Mouse (Mus musculus) liver, embryonic 11.5 days (tissue): ENCODE data around the gene Elk4. TPM values are rescaled to one million over a fixed set of nuclear protein-coding genes. Genes with fewer than 3 reads are reported as not detected.

ENCODE experiments used
- ATAC-seq: fragments of 200-750 bp; cut with Nextera tagmentation; replicated peaks from 2 replicates; pipeline ENCODE4 v1.8.0; 2017; ENCODE audit warnings: moderate number of reproducible peaks, mild to moderate bottlenecking, moderate TSS enrichment, moderate library complexity; ENCODE audit not compliant: low FRiP score
- DNase-seq: peaks from one replicate; pipeline ENCODE4 v3.0.0-alpha.2; 2017; ENCODE audit warnings: low spot score
- H3K27ac ChIP-seq: fragments of 300-500 bp; sonication (generic); 2 replicates; pipeline ENCODE4 v1.5.1; 2014; ENCODE audit warnings: mild to moderate bottlenecking, low read depth, low read length, control low read depth
- H3K27me3 ChIP-seq: fragments of 300-500 bp; sonication (generic); replicated peaks from 2 replicates; pipeline ENCODE4 v1.6.1; 2014; ENCODE audit warnings: low read length, mixed read lengths; ENCODE audit not compliant: control insufficient read depth, insufficient read depth
- H3K36me3 ChIP-seq: fragments of 300-500 bp; sonication (generic); 2 replicates; pipeline ENCODE4 v1.6.1; 2014; ENCODE audit warnings: mild to moderate bottlenecking, low read length, moderate library complexity, mixed read lengths; ENCODE audit not compliant: control insufficient read depth, insufficient read depth
- H3K4me1 ChIP-seq: fragments of 300-500 bp; sonication (generic); replicated peaks from 2 replicates; pipeline ENCODE4 v1.6.1; 2014; ENCODE audit warnings: low read length, mixed read lengths; ENCODE audit not compliant: control insufficient read depth, insufficient read depth
- H3K4me2 ChIP-seq: fragments of 300-500 bp; sonication (generic); 2 replicates; pipeline ENCODE4 v1.6.1; 2014; ENCODE audit warnings: mild to moderate bottlenecking, control low read depth, moderate library complexity
- H3K4me3 ChIP-seq: fragments of 300-500 bp; sonication (generic); 2 replicates; pipeline ENCODE4 v1.5.1; 2014; ENCODE audit warnings: low read depth, low read length, control low read depth
- H3K9ac ChIP-seq: fragments of 300-500 bp; sonication (generic); 2 replicates; pipeline ENCODE4 v1.6.1; 2014; ENCODE audit warnings: low read depth, low read length, control low read depth
- H3K9me3 ChIP-seq: fragments of 300-500 bp; sonication (generic); 2 replicates; pipeline ENCODE4 v1.6.1; 2016; ENCODE audit warnings: low read length, inconsistent platforms, mixed read lengths; ENCODE audit not compliant: control insufficient read depth
- WGBS: fragments of 180-500 bp; shearing (Covaris S2); extraction: QIAGEN DNeasy Blood & Tissue Kit; methylation state at CpG from one replicate; pipeline ENCODE4 v1.1.7; 2014; 5-methylcytosine and 5-hydroxymethylcytosine counted together
- polyA plus RNA-seq: library from polyadenylated mRNA; unstranded; fragments of >200 nt; fragmentation: Nextera tagmentation; extraction: Ambion mirVana; gene quantifications from 2 replicates; pipeline ENCODE4 v1.2.1, GENCODE M21; 2014

Elk4 gene
- polyA plus RNA-seq, 1 experiment from 2014 or later = 20.9 TPM

GRCm38 (mm10) chr1:132061750-132062541 lies 54.5 kb downstream of the Elk4 start:
- Histone ChIP-seq H3K9ac (no peak overlapping the region), H3K27me3 (peaks cover 22% of the 10 kb centered on the region), H3K4me2 (no peak overlapping the region), H3K4me3 (no peak overlapping the region), H3K36me3 (no peaks in the 10 kb centered on the region), H3K9me3 (no peaks in the 10 kb centered on the region), H3K4me1 (no peaks in the 10 kb centered on the region), H3K27ac (no peak overlapping the region)
- 62% methylated on average over 6 of the region's 6 CpGs for WGBS
- no peak for DNase-seq
- ATAC-seq = no peak

GRCm38 (mm10) chr1:132063096-132063495 lies 55.7 kb downstream of the Elk4 start:
- no peak for DNase-seq
- Histone ChIP-seq H3K4me2 (no peak overlapping the region), H3K4me3 (no peak overlapping the region), H3K9me3 (no peaks in the 10 kb centered on the region), H3K4me1 (no peaks in the 10 kb centered on the region; the same call in 1 of the 2 replicates), H3K27ac (no peak overlapping the region), H3K27me3 (peaks cover 34% of the 10 kb centered on the region), H3K9ac (no peak overlapping the region), H3K36me3 (no peaks in the 10 kb centered on the region)
- ATAC-seq = no peak
- 69% methylated on average over 4 of the region's 4 CpGs for WGBS

DNA sequence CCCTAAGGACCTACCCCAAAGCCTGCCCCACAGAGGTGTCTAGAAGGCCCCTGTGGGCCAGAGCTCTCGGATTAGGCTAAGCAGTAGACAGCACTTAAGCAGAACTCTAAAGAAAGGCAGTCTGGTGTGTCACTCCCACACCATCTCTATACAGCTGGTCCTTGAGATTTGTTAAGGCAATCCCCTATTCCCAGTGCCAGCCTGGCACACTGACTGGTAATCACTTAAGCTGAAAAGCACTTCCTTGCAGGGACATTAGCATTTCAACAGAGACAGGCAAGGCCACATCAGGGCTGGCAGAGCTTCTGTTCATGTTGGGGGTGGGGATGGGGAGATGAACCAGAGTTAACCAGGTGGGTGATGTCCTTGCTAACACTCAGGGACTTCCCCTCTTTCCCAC lies 57.6 kb downstream of the Elk4 start:
- Histone ChIP-seq H3K9me3 (no peaks in the 10 kb centered on the region), H3K4me2 (no peak overlapping the region), H3K36me3 (no peaks in the 10 kb centered on the region), H3K4me1 (no peaks in the 10 kb centered on the region; the same call in 1 of the 2 replicates), H3K27ac (no peak overlapping the region), H3K4me3 (no peak overlapping the region), H3K9ac (no peak overlapping the region), H3K27me3 (peaks cover 50% of the 10 kb centered on the region)
- 42% methylated on average over 1 of the region's 1 CpGs for WGBS
- ATAC-seq (no peak), DNase-seq (no peak)

DNA sequence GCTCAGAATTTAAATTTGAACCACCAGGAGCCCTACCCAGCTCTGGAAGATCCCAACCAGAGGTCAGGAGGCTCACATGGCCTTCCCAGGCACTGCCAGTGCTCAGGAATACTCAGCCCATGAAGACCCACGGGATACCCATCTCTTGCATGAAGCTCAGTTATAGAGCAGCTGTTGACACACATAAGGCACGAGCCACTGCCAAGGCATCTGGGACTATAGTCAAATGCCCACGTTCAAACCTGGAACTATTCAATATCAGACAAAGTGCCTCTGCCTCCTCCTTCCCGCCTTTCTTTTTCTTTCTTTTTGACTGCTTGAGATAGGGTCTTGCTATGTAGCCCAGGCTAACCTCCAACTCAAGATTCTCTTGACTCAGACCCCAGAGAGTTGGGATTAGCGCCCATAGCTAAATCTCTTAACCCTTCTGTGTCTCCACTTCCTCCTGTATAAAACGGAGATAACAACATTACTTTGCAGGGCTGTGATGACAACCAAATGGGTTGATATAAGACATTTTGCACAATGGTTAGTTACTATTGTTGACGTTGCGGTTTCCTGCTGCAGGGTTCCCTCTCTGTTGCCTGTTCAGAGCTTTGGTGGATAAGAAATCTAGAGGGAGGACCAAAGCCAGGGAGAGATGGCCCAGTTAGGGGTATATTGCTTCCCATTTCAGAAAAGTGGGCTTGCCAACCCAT lies 58.2 kb downstream of the Elk4 start:
- H3K36me3 ChIP-seq = no peaks in the 10 kb centered on the region
- 57% methylated on average over 8 of the region's 8 CpGs for WGBS
- DNase-seq = no peak
- no peak overlapping the region for H3K27ac ChIP-seq
- no peaks in the 10 kb centered on the region for H3K9me3 ChIP-seq
- no peak overlapping the region for H3K4me2 ChIP-seq
- H3K27me3 ChIP-seq = peaks cover 57% of the 10 kb centered on the region
- no peak overlapping the region for H3K4me3 ChIP-seq
- H3K9ac ChIP-seq = no peak overlapping the region
- H3K4me1 ChIP-seq = no peaks in the 10 kb centered on the region; the same call in 1 of the 2 replicates
- ATAC-seq = no peak

DNA sequence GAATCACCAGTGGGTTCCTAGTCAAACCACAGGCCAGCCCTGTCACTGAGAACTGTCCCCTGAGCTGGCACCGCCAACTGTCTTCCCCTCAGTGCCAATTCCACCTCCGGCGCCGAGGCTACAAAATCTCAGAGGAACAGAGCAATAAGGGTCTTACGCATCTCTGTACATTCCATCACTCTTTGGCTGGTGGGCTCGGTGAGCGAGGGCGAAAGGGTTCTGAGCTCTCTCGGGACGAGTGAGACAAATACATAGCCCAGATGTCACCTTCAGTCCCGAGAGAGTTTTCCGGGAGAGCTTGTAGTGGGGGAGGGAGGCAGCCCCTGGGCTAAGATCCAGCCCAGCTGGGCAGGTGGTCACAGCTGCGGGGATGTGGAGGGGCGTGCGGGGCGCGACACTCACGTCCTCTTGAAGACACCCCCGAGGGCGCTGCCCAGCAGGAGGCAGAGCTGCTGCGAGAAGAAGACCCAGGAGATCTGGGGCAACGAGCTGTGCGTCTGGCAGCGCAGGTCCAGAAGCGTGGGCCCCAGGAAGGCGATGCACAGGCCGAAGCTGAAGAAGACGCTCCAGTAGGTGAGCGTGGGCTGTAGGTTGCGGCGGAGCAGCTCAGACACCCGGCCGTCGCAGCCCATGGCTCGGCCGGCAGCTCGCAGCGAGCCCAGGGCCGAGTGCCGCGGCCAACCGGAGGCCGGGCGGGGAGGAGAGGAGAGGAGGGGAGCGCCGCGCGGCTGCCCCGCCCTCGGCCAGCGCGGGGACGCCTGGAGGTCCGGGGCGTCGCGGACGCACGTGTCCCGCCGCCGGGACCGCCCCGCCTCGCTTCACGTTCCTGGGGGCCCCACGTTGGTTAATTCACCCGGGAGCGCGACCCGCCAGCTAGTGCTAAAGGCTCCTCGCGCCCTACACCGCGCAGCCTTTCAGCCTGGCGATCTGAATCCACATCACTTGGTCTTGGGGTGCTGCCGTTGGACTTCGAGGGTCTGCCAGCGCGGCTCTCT lies 60.2 kb downstream of the Elk4 start, which contains the start of gene Mfsd4a:
TSS of gene Mfsd4a (minus strand) at position 802 of the 995 bp plus-strand sequence.
- peak within 1 kb of the TSS; percentile 80 for H3K4me2 ChIP-seq
- H3K4me1 ChIP-seq = no peaks in the 10 kb centered on the region; the same call in 1 of the 2 replicates
- H3K27ac ChIP-seq = no peak within 1 kb of the TSS
- no peaks in the 10 kb centered on the region for H3K36me3 ChIP-seq
- DNase-seq (peak; percentile 47), ATAC-seq (peak; percentile 47; the same call in 1 of the 2 replicates)
- no peaks in the 10 kb centered on the region for H3K9me3 ChIP-seq
- 4% methylated on average over 69 of the region's 80 CpGs for WGBS
- peak within 1 kb of the TSS; percentile 45 for H3K4me3 ChIP-seq
- H3K9ac ChIP-seq = 0 out of 2 replicates have a peak within 1 kb of the TSS, but pooled peaks have one; percentile 28
- H3K27me3 ChIP-seq = peaks cover 60% of the 10 kb centered on the region

- no peaks in the 10 kb centered on the region for H3K36me3 ChIP-seq
- H3K4me1 ChIP-seq = no peaks in the 10 kb centered on the region; the same call in 1 of the 2 replicates
- 80% methylated on average over 8 of the region's 8 CpGs for WGBS
- DNase-seq = no peak
- no peak overlapping the region for H3K9ac ChIP-seq
- H3K4me2 ChIP-seq = no peak overlapping the region
- H3K27ac ChIP-seq = no peak overlapping the region
- no peak for ATAC-seq
- no peak overlapping the region for H3K4me3 ChIP-seq
- no peaks in the 10 kb centered on the region for H3K9me3 ChIP-seq
- H3K27me3 ChIP-seq = peaks cover 54% of the 10 kb centered on the region
These were observed 62.0 kb downstream of the Elk4 start for GRCm38 (mm10) chr1:132069436-132069835.

- Histone ChIP-seq H3K27ac (no peak overlapping the region), H3K4me2 (no peak overlapping the region), H3K4me3 (no peak overlapping the region), H3K27me3 (peaks cover 50% of the 10 kb centered on the region), H3K4me1 (no peaks in the 10 kb centered on the region; the same call in 1 of the 2 replicates), H3K36me3 (no peaks in the 10 kb centered on the region), H3K9me3 (no peaks in the 10 kb centered on the region), H3K9ac (no peak overlapping the region)
- no peak for ATAC-seq
- WGBS = 78% methylated on average over 3 of the region's 3 CpGs
- DNase-seq = no peak
These were observed 63.3 kb downstream of the Elk4 start for GRCm38 (mm10) chr1:132070659-132071058.

GRCm38 (mm10) chr1:132075576-132075975 lies 68.2 kb downstream of the Elk4 start:
- Histone ChIP-seq H3K9me3 (no peaks in the 10 kb centered on the region), H3K36me3 (no peaks in the 10 kb centered on the region), H3K9ac (no peak overlapping the region), H3K27ac (no peak overlapping the region), H3K4me3 (no peak overlapping the region), H3K27me3 (peaks cover 3% of the 10 kb centered on the region), H3K4me2 (no peak overlapping the region), H3K4me1 (no peaks in the 10 kb centered on the region)
- ATAC-seq (no peak), DNase-seq (no peak)
- WGBS = 79% methylated on average over 10 of the region's 10 CpGs
